18 mouse cellular contexts compared by ENCODE assay signal in genomic region chr7:128731585-128731984, GRCm38 (mm10). TPM values are rescaled to one million over a fixed set of nuclear protein-coding genes. Genes with fewer than 3 reads are reported as not detected.
DNase-seq lines count a peak whose midpoint lies in the region; ATAC-seq and TF ChIP-seq lines count a peak whose summit lies in the region.
"Had no signal": no experiment of that assay in that cellular context is flagged by ENCODE, and none has a peak within 500 bp of the region (broad histone marks: within the 10 kb centered on the region; RNA-seq: fewer than 3 reads in every experiment).

No protein-coding gene starts in this region.

- H3K9ac ChIP-seq in heart, embryonic 15.5 days: no peak overlapping the region
- no peak overlapping the region for H3K9ac ChIP-seq in heart, adult 2 months (ENCODE audit: low read depth, low read length)
- H3K9ac ChIP-seq in intestine, postnatal 0 days (ENCODE audit: low read depth, low read length): no peak overlapping the region
- no peak overlapping the region for H3K9ac ChIP-seq in lung, postnatal 0 days (replicated peaks; ENCODE audit: low read depth)
- H3K9ac ChIP-seq: heart, embryonic 13.5 days; hindbrain, embryonic 12.5 days; limb, embryonic 12.5 days had no signal

- no peak for DNase-seq in heart, adult 2 months
- no peak for DNase-seq in lung, postnatal 0 days (ENCODE audit: low spot score)
- DNase-seq in lung, postnatal 14 days: no peak
- DNase-seq: cerebellum, postnatal 25 days; gastrocnemius, postnatal 36 days; kidney, adult 18-20 months; kidney, postnatal 10 days; lung, postnatal 36 days; retina, postnatal 1 day had no signal

- TF ChIP-seq EP300 in heart, adult 2 months (IDR thresholded peaks at IDR 0.05; ENCODE audit: insufficient read depth, low read depth, low read length): no peak
- TF ChIP-seq EP300 in lung, postnatal 0 days (IDR thresholded peaks at IDR 0.05): no peak

- no peaks in the 10 kb centered on the region for H3K9me3 ChIP-seq in heart, embryonic 15.5 days (replicated peaks)
- H3K9me3 ChIP-seq in megakaryocyte, embryonic 14.5 days: no peaks in the 10 kb centered on the region
- no peaks in the 10 kb centered on the region for H3K9me3 ChIP-seq in intestine, postnatal 0 days (ENCODE audit: control insufficient read depth)
- no peaks in the 10 kb centered on the region for H3K9me3 ChIP-seq in lung, postnatal 0 days (ENCODE audit: low read length)
- H3K9me3 ChIP-seq: hindbrain, embryonic 12.5 days had no signal

- peaks cover 27% of the 10 kb centered on the region for H3K4me1 ChIP-seq in heart, embryonic 15.5 days (replicated peaks)
- peaks cover 9% of the 10 kb centered on the region for H3K4me1 ChIP-seq in heart, adult 2 months (ENCODE audit: control insufficient read depth, insufficient read depth, low read length)
- peaks cover 70% of the 10 kb centered on the region for H3K4me1 ChIP-seq in megakaryocyte, embryonic 14.5 days
- no peaks in the 10 kb centered on the region; the same call in 1 of the 2 replicates for H3K4me1 ChIP-seq in intestine, postnatal 0 days (replicated peaks; ENCODE audit: control insufficient read depth, insufficient read depth, low read length)
- no peaks in the 10 kb centered on the region for H3K4me1 ChIP-seq in lung, postnatal 0 days (ENCODE audit: insufficient read depth, low read depth, low read length)

- peaks cover 10% of the 10 kb centered on the region for H3K79me2 ChIP-seq in heart, adult 2 months (replicated peaks; ENCODE audit: control insufficient read depth, insufficient read depth, low read length)

- intact Hi-C loops in heart, adult 2 months (cut with DNase I): no loop called here

- H3K36me3 ChIP-seq in heart, embryonic 15.5 days: no peaks in the 10 kb centered on the region
- H3K36me3 ChIP-seq in heart, adult 2 months (ENCODE audit: control insufficient read depth, insufficient read depth, low read length): peaks cover 5% of the 10 kb centered on the region
- H3K36me3 ChIP-seq in megakaryocyte, embryonic 14.5 days (replicated peaks; ENCODE audit: low read length): peaks cover 19% of the 10 kb centered on the region
- H3K36me3 ChIP-seq in intestine, postnatal 0 days (ENCODE audit: control insufficient read depth, insufficient read depth): no peaks in the 10 kb centered on the region
- H3K36me3 ChIP-seq in lung, postnatal 0 days (ENCODE audit: insufficient read depth, low read length): no peaks in the 10 kb centered on the region
- H3K36me3 ChIP-seq: hindbrain, embryonic 12.5 days had no signal

- no peak for ATAC-seq in heart, embryonic 15.5 days (replicated peaks; ENCODE audit: insufficient number of reproducible peaks, insufficient read depth, low FRiP score, low read depth)
- no peak for ATAC-seq in megakaryocyte, adult 5-6 weeks (ENCODE audit: poor library complexity, severe bottlenecking)
- ATAC-seq in intestine, postnatal 0 days: peak; percentile 48
- no peak for ATAC-seq in lung, postnatal 0 days
- ATAC-seq: CD4-positive, CD25-positive, alpha-beta regulatory T cell, adult 4 months had no signal

- TF ChIP-seq CTCF in heart, adult 2 months (IDR thresholded peaks at IDR 0.05): no peak
- no peak for TF ChIP-seq CTCF in intestine, postnatal 0 days (IDR thresholded peaks at IDR 0.05; ENCODE audit: low read depth)
- TF ChIP-seq CTCF in lung, postnatal 0 days (IDR thresholded peaks at IDR 0.05): no peak

- no peak overlapping the region for H3K4me2 ChIP-seq in heart, embryonic 15.5 days
- no peak overlapping the region for H3K4me2 ChIP-seq in intestine, postnatal 0 days (replicated peaks; ENCODE audit: low read depth)
- H3K4me2 ChIP-seq in lung, postnatal 0 days (replicated peaks; ENCODE audit: low read depth, low read length): no peak overlapping the region
- H3K4me2 ChIP-seq: heart, embryonic 13.5 days; hindbrain, embryonic 12.5 days; limb, embryonic 12.5 days; midbrain, embryonic 11.5 days had no signal

- H3K4me3 ChIP-seq in heart, embryonic 15.5 days: no peak overlapping the region
- no peak overlapping the region for H3K4me3 ChIP-seq in heart, adult 2 months
- peak overlapping the region; percentile 67 for H3K4me3 ChIP-seq in megakaryocyte, embryonic 14.5 days (replicated peaks)
- no peak overlapping the region for H3K4me3 ChIP-seq in intestine, postnatal 0 days (ENCODE audit: low read depth, low read length)
- no peak overlapping the region for H3K4me3 ChIP-seq in lung, postnatal 0 days (ENCODE audit: low read depth, low read length)
- H3K4me3 ChIP-seq: heart, embryonic 13.5 days; hindbrain, embryonic 12.5 days; limb, embryonic 12.5 days had no signal

- H3K27ac ChIP-seq in heart, embryonic 15.5 days: peak overlapping the region; percentile 56
- H3K27ac ChIP-seq in heart, adult 2 months: no peak overlapping the region
- H3K27ac ChIP-seq in intestine, postnatal 0 days (ENCODE audit: low read depth, low read length): no peak overlapping the region
- H3K27ac ChIP-seq in lung, postnatal 0 days (ENCODE audit: low read length): no peak overlapping the region
- H3K27ac ChIP-seq: heart, embryonic 13.5 days; hindbrain, embryonic 12.5 days; limb, embryonic 12.5 days had no signal

- 35% methylated on average over 2 of the region's 2 CpGs for WGBS in heart, embryonic 15.5 days
- 44% methylated on average over 2 of the region's 2 CpGs for WGBS in heart, adult 2 months
- 37% methylated on average over 2 of the region's 2 CpGs for WGBS in intestine, postnatal 0 days
- WGBS in lung, postnatal 0 days: 61% methylated on average over 2 of the region's 2 CpGs

- no peaks in the 10 kb centered on the region for H3K27me3 ChIP-seq in heart, embryonic 15.5 days
- H3K27me3 ChIP-seq in heart, adult 2 months (ENCODE audit: control insufficient read depth, insufficient read depth, low read length): no peaks in the 10 kb centered on the region
- H3K27me3 ChIP-seq in megakaryocyte, embryonic 14.5 days (replicated peaks): no peaks in the 10 kb centered on the region
- no peaks in the 10 kb centered on the region for H3K27me3 ChIP-seq in intestine, postnatal 0 days (replicated peaks; ENCODE audit: control insufficient read depth, insufficient read depth, low read length)
- H3K27me3 ChIP-seq in lung, postnatal 0 days (replicated peaks; ENCODE audit: insufficient read depth, low read length): no peaks in the 10 kb centered on the region
- H3K27me3 ChIP-seq: heart, embryonic 13.5 days; hindbrain, embryonic 12.5 days; limb, embryonic 12.5 days had no signal

- TF ChIP-seq POLR2A in heart, adult 2 months (IDR thresholded peaks at IDR 0.05; ENCODE audit: insufficient read depth, low read depth, low read length): no peak

RNA-seq across cellular contexts. Expression of gene Mcmbp, which starts 8.7 kb away (rescaled TPM):
- polyA plus RNA-seq in heart, embryonic 15.5 days (2015; fragmentation: Nextera tagmentation; extraction: Ambion mirVana): 34.9 and 39.3 TPM in 2 replicates
- 10 to 100 TPM; 23.7 to 25.2 TPM for total RNA-seq in heart, adult 2 months (2021)
- 14.0 and 25.0 TPM in 2 replicates for polyA plus RNA-seq in heart, adult 2 months (2012; rRNA removed)
- 1.4 and 6.3 TPM in 2 replicates for polyA plus RNA-seq in megakaryocyte, embryonic 14.5 days (2012; ENCODE audit: insufficient read depth, low replicate concordance)
- 127 and 133 TPM in 2 replicates for total RNA-seq in megakaryocyte, adult 5-6 weeks (2015)
- 77.4 and 95.5 TPM in 2 replicates for total RNA-seq in megakaryocyte, adult 5-6 weeks (2017)
- polyA plus RNA-seq in intestine, postnatal 0 days (2015; fragmentation: Nextera tagmentation; extraction: Ambion mirVana): 25.0 and 26.5 TPM in 2 replicates
- 38.8 and 40.2 TPM in 2 replicates for polyA plus RNA-seq in lung, postnatal 0 days (2015; fragmentation: Nextera tagmentation; extraction: Ambion mirVana)

RNA-seq across cellular contexts. Expression of gene Sec23ip, which starts 13.2 kb away (rescaled TPM):
- 25.5 and 29.9 TPM in 2 replicates for polyA plus RNA-seq in heart, embryonic 15.5 days (2015; fragmentation: Nextera tagmentation; extraction: Ambion mirVana)
- total RNA-seq in heart, adult 2 months (2021): 10 to 100 TPM; 25.1 to 26.8 TPM
- polyA plus RNA-seq in heart, adult 2 months (2012; rRNA removed): 26.5 and 33.0 TPM in 2 replicates
- 0.60 and 4.3 TPM in 2 replicates for polyA plus RNA-seq in megakaryocyte, embryonic 14.5 days (2012; ENCODE audit: insufficient read depth, low replicate concordance)
- total RNA-seq in megakaryocyte, adult 5-6 weeks (2015): 29.1 and 41.2 TPM in 2 replicates
- 36.6 and 41.5 TPM in 2 replicates for total RNA-seq in megakaryocyte, adult 5-6 weeks (2017)
- 15.3 and 17.2 TPM in 2 replicates for polyA plus RNA-seq in intestine, postnatal 0 days (2015; fragmentation: Nextera tagmentation; extraction: Ambion mirVana)
- 22.7 and 24.1 TPM in 2 replicates for polyA plus RNA-seq in lung, postnatal 0 days (2015; fragmentation: Nextera tagmentation; extraction: Ambion mirVana)
